In the genomic region with DNA sequence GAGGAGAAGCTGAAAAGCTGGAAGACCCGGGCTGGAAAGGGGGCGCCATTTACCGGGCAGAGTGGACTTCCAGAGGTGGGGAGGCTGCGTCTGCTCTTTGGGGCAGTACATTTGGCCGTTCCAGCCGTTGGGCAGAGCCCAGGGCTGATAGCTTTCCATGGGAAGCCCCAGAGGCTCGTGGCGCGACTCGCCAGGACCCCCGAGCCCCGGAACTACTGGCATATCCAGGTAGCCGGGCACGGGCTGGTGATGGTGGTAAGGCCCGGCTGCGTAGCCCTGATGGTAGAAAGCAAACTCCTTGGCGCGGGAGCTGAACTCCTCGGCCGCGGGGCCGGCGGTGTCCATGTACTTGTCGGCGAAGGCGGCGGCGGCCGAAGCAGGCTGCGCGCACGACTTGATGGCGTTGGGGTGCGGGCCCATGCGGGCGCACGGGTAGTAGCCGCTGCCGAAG, we compare ENCODE assay signal across 8 mouse cellular contexts. TPM values are rescaled to one million over a fixed set of nuclear protein-coding genes. Genes with fewer than 3 reads are reported as not detected.
DNase-seq lines count a peak whose midpoint lies in the region; ATAC-seq and TF ChIP-seq lines count a peak whose summit lies in the region.

No protein-coding gene starts in this region.

- H3K9ac ChIP-seq in kidney, embryonic 15.5 days, result no peak overlapping the region
- H3K9ac ChIP-seq in hindbrain, embryonic 16.5 days (ENCODE audit: low read depth, low read length), result no peak overlapping the region

- 0 out of 2 replicates have a peak, but pooled peaks have one; percentile 19 for ATAC-seq in kidney, embryonic 15.5 days (replicated peaks; ENCODE audit: low FRiP score)
- no peak for ATAC-seq in hindbrain, embryonic 16.5 days

- no peak overlapping the region for H3K27ac ChIP-seq in kidney, embryonic 15.5 days
- H3K27ac ChIP-seq in hindbrain, embryonic 16.5 days (ENCODE audit: low read depth, low read length), result no peak overlapping the region

- under 1% methylated on average over 39 of the region's 39 CpGs for WGBS in kidney, embryonic 15.5 days
- WGBS in hindbrain, embryonic 16.5 days, result under 1% methylated on average over 38 of the region's 39 CpGs

- H3K4me2 ChIP-seq in kidney, embryonic 15.5 days, result peak overlapping the region; percentile 74
- peak overlapping the region; percentile 49; the same call in 1 of the 2 replicates for H3K4me2 ChIP-seq in hindbrain, embryonic 16.5 days (ENCODE audit: low read length)
- H3K4me2 ChIP-seq in myocyte (ENCODE audit: low read depth), result peak overlapping the region; percentile 74

- peaks cover 22% of the 10 kb centered on the region for H3K4me1 ChIP-seq in kidney, embryonic 15.5 days
- H3K4me1 ChIP-seq in hindbrain, embryonic 16.5 days (ENCODE audit: control insufficient read depth, insufficient read depth, low read depth, low read length), result peaks cover 7% of the 10 kb centered on the region; the same call in 1 of the 2 replicates

- no peak for TF ChIP-seq POLR2A in myocyte (IDR thresholded peaks at IDR 0.05; ENCODE audit: insufficient read length, low read depth)

- H3K4me3 ChIP-seq in kidney, embryonic 15.5 days (replicated peaks), result peak overlapping the region; percentile 46
- H3K4me3 ChIP-seq in hindbrain, embryonic 16.5 days (ENCODE audit: low read length), result peak overlapping the region; percentile 31; the same call in 1 of the 2 replicates
- H3K4me3 ChIP-seq in myocyte, result peak overlapping the region; percentile 29

- H3ac ChIP-seq in myocyte (ENCODE audit: control insufficient read depth, insufficient read length), result peak overlapping the region; percentile 20

- DNase-seq in kidney, adult 9 months, result no peak
- DNase-seq in embryo, embryonic 11 days, result peak; percentile 63
- DNase-seq in testis, postnatal 10 days (ENCODE audit: low spot score), result no peak
- DNase-seq in adipocyte (ENCODE audit: low spot score), result no peak
- no peak for DNase-seq in right cerebral cortex, postnatal 10 days (ENCODE audit: low spot score in 2 of 2)

- no peaks in the 10 kb centered on the region for H3K9me3 ChIP-seq in kidney, embryonic 15.5 days (replicated peaks)
- H3K9me3 ChIP-seq in hindbrain, embryonic 16.5 days (ENCODE audit: control insufficient read depth, low read length), result no peaks in the 10 kb centered on the region

- peaks cover 95% of the 10 kb centered on the region for H3K27me3 ChIP-seq in kidney, embryonic 15.5 days
- H3K27me3 ChIP-seq in hindbrain, embryonic 16.5 days (replicated peaks; ENCODE audit: control insufficient read depth, insufficient read depth, low read length), result peaks cover 73% of the 10 kb centered on the region
- peaks cover 5% of the 10 kb centered on the region for H3K27me3 ChIP-seq in myocyte (ENCODE audit: control insufficient read depth, insufficient read depth, insufficient read length)

- no peaks in the 10 kb centered on the region for H3K36me3 ChIP-seq in kidney, embryonic 15.5 days
- no peaks in the 10 kb centered on the region for H3K36me3 ChIP-seq in hindbrain, embryonic 16.5 days (ENCODE audit: control insufficient read depth, insufficient read depth, low read length)
- H3K36me3 ChIP-seq in myocyte (ENCODE audit: control insufficient read depth, insufficient read depth), result no peaks in the 10 kb centered on the region

- H3K79me2 ChIP-seq in myocyte (ENCODE audit: control insufficient read depth, insufficient read depth), result no peaks in the 10 kb centered on the region

TF ChIP-seq in myocyte, 11 proteins besides CTCF, POLR2A, EP300 and RAD21:
- TF ChIP-seq MYOD1 (IDR thresholded peaks at IDR 0.05; ENCODE audit: control insufficient read depth in 1 of 3, insufficient read length in 2 of 3, low read depth in 2 of 3) (peak in 1 of 3 experiments; percentile 1), MYOG (IDR thresholded peaks at IDR 0.05; ENCODE audit: control insufficient read depth in 1 of 3, insufficient read depth in 1 of 3, insufficient read length in 2 of 3, low read depth in 2 of 3) (no peak)

RNA-seq across cellular contexts. Expression of gene Hoxa13, which starts 0.8 kb away (rescaled TPM):
- 0.13 and 0.43 TPM in 2 replicates for polyA plus RNA-seq in kidney, embryonic 15.5 days (2015; fragmentation: Nextera tagmentation; extraction: Ambion mirVana)
- polyA plus RNA-seq in hindbrain, embryonic 16.5 days (2015; fragmentation: Nextera tagmentation; extraction: Ambion mirVana), result not detected in 2 replicates
- polyA plus RNA-seq in myocyte (2012; fragmentation: generic; extraction: Trizol), result 0.72 TPM

RNA-seq across cellular contexts. Expression of gene Hoxa11, which starts 14.2 kb away (rescaled TPM):
- polyA plus RNA-seq in kidney, embryonic 15.5 days (2015; fragmentation: Nextera tagmentation; extraction: Ambion mirVana), result 34.3 and 34.8 TPM in 2 replicates
- polyA plus RNA-seq in hindbrain, embryonic 16.5 days (2015; fragmentation: Nextera tagmentation; extraction: Ambion mirVana), result not detected in 2 replicates
- 10.9 TPM for polyA plus RNA-seq in myocyte (2012; fragmentation: generic; extraction: Trizol)

RNA-seq across cellular contexts. Expression of gene Hoxa10, which starts 19.2 kb away (rescaled TPM):
- polyA plus RNA-seq in kidney, embryonic 15.5 days (2015; fragmentation: Nextera tagmentation; extraction: Ambion mirVana), result 157 and 172 TPM in 2 replicates
- polyA plus RNA-seq in hindbrain, embryonic 16.5 days (2015; fragmentation: Nextera tagmentation; extraction: Ambion mirVana), result 0.70 TPM in 1 of 2 replicates, not detected in the other
- polyA plus RNA-seq in myocyte (2012; fragmentation: generic; extraction: Trizol), result 15.8 TPM

RNA-seq across cellular contexts. Expression of gene Hoxa9, which starts 28.9 kb away (rescaled TPM):
- polyA plus RNA-seq in kidney, embryonic 15.5 days (2015; fragmentation: Nextera tagmentation; extraction: Ambion mirVana), result 53.4 and 65.1 TPM in 2 replicates
- 0.48 and 2.4 TPM in 2 replicates for polyA plus RNA-seq in hindbrain, embryonic 16.5 days (2015; fragmentation: Nextera tagmentation; extraction: Ambion mirVana)
- polyA plus RNA-seq in myocyte (2012; fragmentation: generic; extraction: Trizol), result 17.7 TPM

RNA-seq across cellular contexts. Expression of gene Hoxa7, which starts 38.2 kb away (rescaled TPM):
- 26.7 and 27.2 TPM in 2 replicates for polyA plus RNA-seq in kidney, embryonic 15.5 days (2015; fragmentation: Nextera tagmentation; extraction: Ambion mirVana)
- 9.0 and 21.1 TPM in 2 replicates for polyA plus RNA-seq in hindbrain, embryonic 16.5 days (2015; fragmentation: Nextera tagmentation; extraction: Ambion mirVana)
- polyA plus RNA-seq in myocyte (2012; fragmentation: generic; extraction: Trizol), result 11.9 TPM

Comparison
In these comparisons a context has a peak if more than half of its experiments do, and no peak if none do; other contexts are left out.
1. RNA of gene Hoxa11, which starts 14.2 kb away (polyA plus RNA-seq): 34.3 to 34.8 TPM in kidney, embryonic 15.5 days and 10.9 TPM in myocyte (single experiment); not detected in hindbrain, embryonic 16.5 days; every median in the first group is over 10 times any median in the second.
2. Peak in every context shown above with its lines, with median percentiles within 50 percentile points of each other: H3K4me2 ChIP-seq and H3K4me3 ChIP-seq.